Mouse (Mus musculus): ENCODE data around the gene Kcnt2. TPM values are rescaled to one million over a fixed set of nuclear protein-coding genes. Genes with fewer than 3 reads are reported as not detected.

Kcnt2 gene
- polyA plus RNA-seq (2015; fragmentation: Nextera tagmentation; extraction: Ambion mirVana) = 1.9 and 2.2 TPM in 2 replicates

DNA sequence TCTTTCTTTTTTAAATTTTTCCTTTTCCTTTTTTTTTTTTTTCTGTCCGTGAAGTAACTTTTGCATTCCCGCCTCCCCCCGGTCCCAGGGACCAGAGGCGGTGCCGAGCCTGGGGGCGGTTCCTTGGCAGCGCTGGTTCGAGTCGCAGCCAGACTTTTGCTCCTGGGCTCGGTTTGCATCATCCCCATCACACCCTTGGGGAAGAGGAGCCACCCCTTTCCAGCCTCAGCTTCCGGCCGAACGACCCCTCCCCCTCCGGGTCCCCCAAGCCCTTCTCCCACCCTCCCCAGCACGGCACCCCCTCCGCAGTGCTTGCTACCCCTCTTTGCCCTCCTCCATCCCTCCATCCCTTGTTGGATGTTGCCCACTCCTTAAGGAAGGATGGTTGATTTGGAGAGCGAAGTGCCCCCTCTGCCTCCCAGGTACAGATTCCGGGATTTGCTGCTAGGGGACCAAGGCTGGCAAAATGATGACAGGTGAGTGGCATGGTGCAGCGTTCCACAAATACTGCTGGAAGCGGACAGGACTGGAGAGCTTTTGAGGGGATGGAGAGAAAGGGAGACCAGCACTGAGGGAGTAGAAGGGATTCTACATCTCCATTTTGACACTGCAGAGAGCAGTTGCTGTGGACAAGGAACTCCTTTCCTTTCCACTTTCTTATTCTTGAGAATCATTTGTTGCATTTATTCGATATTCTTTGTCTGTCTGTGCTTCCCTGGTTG lies at the start of gene Kcnt2:
Kcnt2 (plus strand) TSS at position 283 of the 722 bp plus-strand sequence.
- Histone ChIP-seq H3K4me1 (peaks cover 7% of the 10 kb centered on the region; the same call in 1 of the 2 replicates), H3K4me2 (replicated peaks) (peak within 1 kb of the TSS; percentile 86), H3K9me3 (no peaks in the 10 kb centered on the region), H3K27ac (no peak within 1 kb of the TSS; the same call in 1 of the 2 replicates), H3K27me3 (no peaks in the 10 kb centered on the region), H3K4me3 (peak within 1 kb of the TSS; percentile 59), H3K9ac (peak within 1 kb of the TSS; percentile 66), H3K36me3 (no peaks in the 10 kb centered on the region)
- under 1% methylated on average over 21 of the region's 21 CpGs for WGBS
- peak; percentile 60 for ATAC-seq (ENCODE audit: low FRiP score, low read depth)

- H3K9ac ChIP-seq = no peak overlapping the region
- no peaks in the 10 kb centered on the region for H3K4me1 ChIP-seq
- H3K4me3 ChIP-seq = no peak overlapping the region
- ATAC-seq (ENCODE audit: low FRiP score, low read depth) = no peak
- no peak overlapping the region for H3K4me2 ChIP-seq (replicated peaks)
- H3K27ac ChIP-seq = no peak overlapping the region
- no peaks in the 10 kb centered on the region for H3K27me3 ChIP-seq
- peaks cover 6% of the 10 kb centered on the region; the same call in 1 of the 2 replicates for H3K9me3 ChIP-seq
- WGBS = 78% methylated on average over 2 of the region's 2 CpGs
- no peaks in the 10 kb centered on the region for H3K36me3 ChIP-seq
Measured at GRCm38 (mm10) chr1:140205329-140205728, 40.6 kb upstream of the Kcnt2 start.

DNA sequence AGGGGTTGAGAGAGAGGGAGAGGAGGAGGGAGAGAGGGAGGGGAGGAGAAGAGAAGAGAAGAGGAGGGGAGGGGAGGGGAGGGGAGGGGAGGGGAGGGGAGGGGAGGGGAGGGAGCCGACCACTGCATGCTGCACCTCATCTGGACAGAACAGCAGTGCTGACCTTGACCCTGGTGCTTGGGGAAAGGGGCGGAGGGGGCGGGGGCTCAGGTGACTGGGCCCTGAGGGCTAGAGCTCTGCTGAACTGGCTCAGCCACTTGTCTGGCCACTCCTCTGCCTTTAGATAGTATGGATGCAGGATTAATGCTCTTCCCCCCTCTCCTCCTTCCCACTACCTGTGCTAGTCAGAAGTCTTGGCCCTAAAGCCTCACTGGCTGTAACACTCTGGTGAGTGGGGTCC lies 20.7 kb upstream of the Kcnt2 start:
- Histone ChIP-seq H3K27me3 (no peaks in the 10 kb centered on the region), H3K4me1 (no peaks in the 10 kb centered on the region), H3K9ac (no peak overlapping the region), H3K4me3 (no peak overlapping the region), H3K4me2 (replicated peaks) (no peak overlapping the region), H3K27ac (no peak overlapping the region), H3K36me3 (no peaks in the 10 kb centered on the region), H3K9me3 (no peaks in the 10 kb centered on the region)
- ATAC-seq (ENCODE audit: low FRiP score, low read depth) = no peak
- no CpG with 5 or more reads among the region's 3 CpGs for WGBS

GRCm38 (mm10) chr1:140226673-140227072 lies 19.3 kb upstream of the Kcnt2 start:
- no peak for ATAC-seq (ENCODE audit: low FRiP score, low read depth)
- Histone ChIP-seq H3K27me3 (no peaks in the 10 kb centered on the region), H3K9ac (no peak overlapping the region), H3K9me3 (no peaks in the 10 kb centered on the region), H3K4me3 (no peak overlapping the region), H3K36me3 (no peaks in the 10 kb centered on the region), H3K4me2 (replicated peaks) (no peak overlapping the region), H3K4me1 (no peaks in the 10 kb centered on the region), H3K27ac (no peak overlapping the region)
- 75% methylated on average over 8 of the region's 8 CpGs for WGBS

DNA sequence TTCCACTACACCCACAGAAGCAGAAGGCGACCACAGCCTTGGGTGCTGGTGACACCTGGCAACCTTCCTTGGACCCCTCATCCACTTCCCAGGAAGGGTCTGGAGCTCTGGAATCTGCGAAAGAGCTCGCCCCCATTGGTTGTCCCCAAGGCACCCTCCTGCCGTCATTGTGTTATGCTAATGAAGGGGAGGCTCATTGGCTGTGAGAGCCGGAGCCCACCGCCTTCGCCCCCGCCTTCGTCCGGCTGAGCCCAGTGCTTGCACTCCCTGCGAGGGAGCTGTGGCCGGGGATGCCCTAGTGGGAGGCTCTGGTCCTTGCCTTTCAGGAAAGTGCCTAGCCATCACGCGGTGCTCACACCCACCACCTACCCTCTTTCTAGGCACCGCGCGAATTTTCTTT lies 493 bp upstream of the Kcnt2 start:
- Histone ChIP-seq H3K36me3 (no peaks in the 10 kb centered on the region), H3K9me3 (no peaks in the 10 kb centered on the region), H3K4me3 (peak overlapping the region; percentile 59), H3K27ac (no peak overlapping the region; the same call in 1 of the 2 replicates), H3K4me2 (replicated peaks) (peak overlapping the region; percentile 86), H3K9ac (peak overlapping the region; percentile 66), H3K27me3 (no peaks in the 10 kb centered on the region), H3K4me1 (peaks cover 7% of the 10 kb centered on the region; the same call in 1 of the 2 replicates)
- peak; percentile 99 for ATAC-seq (ENCODE audit: low FRiP score, low read depth)
- under 1% methylated on average over 17 of the region's 17 CpGs for WGBS

- WGBS = 50% methylated on average over 3 of the region's 3 CpGs
- no peaks in the 10 kb centered on the region for H3K27me3 ChIP-seq
- H3K9me3 ChIP-seq = no peaks in the 10 kb centered on the region
- peaks cover 12% of the 10 kb centered on the region; the same call in 1 of the 2 replicates for H3K4me1 ChIP-seq
- no peak overlapping the region for H3K4me3 ChIP-seq
- H3K4me2 ChIP-seq (replicated peaks) = no peak overlapping the region
- H3K36me3 ChIP-seq = no peaks in the 10 kb centered on the region
- no peak for ATAC-seq (ENCODE audit: low FRiP score, low read depth)
- no peak overlapping the region for H3K27ac ChIP-seq
- no peak overlapping the region for H3K9ac ChIP-seq
Measured at GRCm38 (mm10) chr1:140264696-140265095, 18.7 kb downstream of the Kcnt2 start.

- H3K36me3 ChIP-seq = no peaks in the 10 kb centered on the region
- no peak overlapping the region for H3K4me2 ChIP-seq (replicated peaks)
- 70% methylated on average over 4 of the region's 5 CpGs for WGBS
Measured at GRCm38 (mm10) chr1:140266047-140266446, 20.1 kb downstream of the Kcnt2 start.

DNA sequence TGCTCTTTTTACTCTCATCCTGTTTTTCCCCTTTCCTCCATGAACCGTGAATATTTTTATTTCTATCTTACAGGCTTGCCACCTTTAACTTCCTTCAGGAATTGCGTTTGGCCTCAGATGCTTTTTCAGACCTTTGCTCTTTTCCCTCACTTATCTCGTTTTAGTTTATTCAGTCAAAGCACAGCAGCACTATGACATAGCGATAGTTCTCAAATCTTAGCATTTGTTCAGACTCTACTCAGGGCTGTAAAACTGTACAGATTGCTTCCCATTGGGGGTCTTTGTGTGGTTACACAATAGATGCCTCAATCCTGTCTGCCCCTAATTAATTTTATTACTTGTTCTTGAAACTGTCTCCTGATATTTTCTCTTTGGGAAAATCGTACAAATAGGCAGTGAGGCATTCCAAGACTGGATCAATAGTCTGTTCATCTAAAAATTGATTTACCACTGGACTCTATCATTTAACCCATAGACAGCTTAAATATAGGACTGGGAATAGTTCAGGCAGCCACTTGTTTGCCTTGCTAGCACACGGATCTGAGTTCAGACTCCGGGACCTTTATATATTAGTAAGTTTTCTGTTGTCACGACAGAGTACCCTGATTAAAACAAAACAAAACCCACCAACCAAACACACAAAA lies 20.8 kb downstream of the Kcnt2 start:
- peaks cover 12% of the 10 kb centered on the region; the same call in 1 of the 2 replicates for H3K4me1 ChIP-seq
- no peaks in the 10 kb centered on the region for H3K9me3 ChIP-seq
- H3K36me3 ChIP-seq = no peaks in the 10 kb centered on the region
- H3K27me3 ChIP-seq = no peaks in the 10 kb centered on the region
- WGBS = 54% methylated on average over 8 of the region's 8 CpGs
- no peak for ATAC-seq (ENCODE audit: low FRiP score, low read depth)
- H3K27ac ChIP-seq = no peak overlapping the region
- H3K4me2 ChIP-seq (replicated peaks) = no peak overlapping the region
- no peak overlapping the region for H3K4me3 ChIP-seq
- no peak overlapping the region for H3K9ac ChIP-seq

More at GRCm38 (mm10) chr1:140266047-140266446, 20.1 kb downstream of the Kcnt2 start:
- Histone ChIP-seq H3K4me3 (no peak overlapping the region), H3K27me3 (no peaks in the 10 kb centered on the region), H3K9me3 (no peaks in the 10 kb centered on the region), H3K4me1 (peaks cover 12% of the 10 kb centered on the region; the same call in 1 of the 2 replicates), H3K9ac (no peak overlapping the region), H3K27ac (no peak overlapping the region)
- 0 out of 2 replicates have a peak, but pooled peaks have one; percentile 11 for ATAC-seq (ENCODE audit: low FRiP score, low read depth)

GRCm38 (mm10) chr1:140267288-140267687 lies 21.3 kb downstream of the Kcnt2 start:
- peaks cover 12% of the 10 kb centered on the region; the same call in 1 of the 2 replicates for H3K4me1 ChIP-seq
- WGBS = 39% methylated on average over 2 of the region's 2 CpGs
- no peaks in the 10 kb centered on the region for H3K9me3 ChIP-seq
- H3K9ac ChIP-seq = no peak overlapping the region
- no peaks in the 10 kb centered on the region for H3K27me3 ChIP-seq
- no peak overlapping the region for H3K4me3 ChIP-seq
- H3K27ac ChIP-seq = no peak overlapping the region
- H3K4me2 ChIP-seq (replicated peaks) = no peak overlapping the region
- ATAC-seq (ENCODE audit: low FRiP score, low read depth) = no peak
- no peaks in the 10 kb centered on the region for H3K36me3 ChIP-seq

GRCm38 (mm10) chr1:140273624-140274023 lies 27.7 kb downstream of the Kcnt2 start:
- H3K4me3 ChIP-seq = no peak overlapping the region
- no peak overlapping the region for H3K4me2 ChIP-seq (replicated peaks)
- H3K27ac ChIP-seq = no peak overlapping the region
- H3K36me3 ChIP-seq = no peaks in the 10 kb centered on the region
- no peak overlapping the region for H3K9ac ChIP-seq
- no peak for ATAC-seq (ENCODE audit: low FRiP score, low read depth)
- H3K9me3 ChIP-seq = no peaks in the 10 kb centered on the region
- no peaks in the 10 kb centered on the region for H3K4me1 ChIP-seq
- 72% methylated on average over 3 of the region's 3 CpGs for WGBS
- H3K27me3 ChIP-seq = no peaks in the 10 kb centered on the region

GRCm38 (mm10) chr1:140275813-140276212 lies 29.9 kb downstream of the Kcnt2 start:
- Histone ChIP-seq H3K9ac (no peak overlapping the region), H3K4me2 (replicated peaks) (no peak overlapping the region), H3K9me3 (no peaks in the 10 kb centered on the region), H3K36me3 (no peaks in the 10 kb centered on the region), H3K27me3 (no peaks in the 10 kb centered on the region), H3K27ac (no peak overlapping the region), H3K4me3 (no peak overlapping the region), H3K4me1 (no peaks in the 10 kb centered on the region)
- ATAC-seq (ENCODE audit: low FRiP score, low read depth) = no peak

DNA sequence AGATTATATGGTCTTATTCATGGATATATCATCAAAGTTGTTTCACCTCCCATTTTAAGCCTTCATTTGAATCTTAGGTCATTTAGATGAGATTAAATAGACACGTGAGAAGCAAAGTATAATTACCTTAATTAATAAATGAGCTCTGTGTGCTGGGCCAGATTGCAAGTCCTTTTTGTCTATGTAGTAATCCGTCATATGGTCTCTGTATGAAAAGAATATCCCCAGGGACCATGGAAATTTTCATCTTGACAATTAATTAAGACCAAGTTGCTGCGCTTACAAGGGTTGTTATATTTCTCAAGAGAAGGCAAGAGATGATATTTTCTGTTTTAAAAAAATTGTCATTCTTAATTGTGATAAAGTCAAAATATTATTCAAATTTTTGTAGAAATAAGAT lies 47.2 kb downstream of the Kcnt2 start:
- no peak overlapping the region for H3K4me3 ChIP-seq
- no peak overlapping the region for H3K27ac ChIP-seq
- WGBS = 77% methylated on average over 3 of the region's 3 CpGs
- H3K9ac ChIP-seq = no peak overlapping the region
- no peak overlapping the region for H3K4me2 ChIP-seq (replicated peaks)
- no peaks in the 10 kb centered on the region for H3K4me1 ChIP-seq
- no peaks in the 10 kb centered on the region for H3K9me3 ChIP-seq
- ATAC-seq (ENCODE audit: low FRiP score, low read depth) = no peak
- H3K27me3 ChIP-seq = no peaks in the 10 kb centered on the region
- no peaks in the 10 kb centered on the region for H3K36me3 ChIP-seq

All from limb, embryonic 13.5 days (tissue).